Mouse (Mus musculus) embryonic facial prominence, embryonic 11.5 days (tissue): ENCODE data around the gene Cabin1. TPM values are rescaled to one million over a fixed set of nuclear protein-coding genes. Genes with fewer than 3 reads are reported as not detected.

Experiments
- ATAC-seq: fragments of 200-750 bp; cut with Nextera tagmentation; replicated peaks from 2 replicates; pipeline ENCODE4 v1.8.0; 2017; ENCODE audit warnings: low read depth; ENCODE audit not compliant: insufficient number of reproducible peaks, low FRiP score, low TSS enrichment
- DNase-seq: peaks from one replicate; pipeline ENCODE4 v3.0.0-alpha.2; 2015; ENCODE audit warnings: low spot score
- H3K27ac ChIP-seq: fragments of 300-500 bp; sonication (generic); replicated peaks from 2 replicates; pipeline ENCODE4 v1.5.1; 2014; ENCODE audit warnings: mild to moderate bottlenecking, low read depth, low read length, control low read depth
- H3K27me3 ChIP-seq: fragments of 300-500 bp; sonication (generic); 2 replicates; pipeline ENCODE4 v1.6.1; 2014; ENCODE audit warnings: mild to moderate bottlenecking, low read length, moderate library complexity, mixed read lengths; ENCODE audit not compliant: control insufficient read depth, insufficient read depth
- H3K36me3 ChIP-seq: fragments of 300-500 bp; sonication (generic); replicated peaks from 2 replicates; pipeline ENCODE4 v1.6.1; 2014; ENCODE audit warnings: low read depth, mild to moderate bottlenecking, low read length, moderate library complexity, mixed read lengths; ENCODE audit not compliant: control insufficient read depth, insufficient read depth
- H3K4me1 ChIP-seq: fragments of 300-500 bp; sonication (generic); 2 replicates; pipeline ENCODE4 v1.6.1; 2014; ENCODE audit warnings: low read length, mixed read lengths; ENCODE audit not compliant: control insufficient read depth, insufficient read depth
- H3K4me2 ChIP-seq: fragments of 300-500 bp; sonication (generic); 2 replicates; pipeline ENCODE4 v1.6.1; 2014; ENCODE audit warnings: low read depth, mild to moderate bottlenecking, control low read depth, low read length, moderate library complexity
- H3K4me3 ChIP-seq: fragments of 300-500 bp; sonication (generic); 2 replicates; pipeline ENCODE4 v1.5.1; 2014; ENCODE audit warnings: low read depth, low read length, control low read depth
- H3K9ac ChIP-seq: fragments of 300-500 bp; sonication (generic); replicated peaks from 2 replicates; pipeline ENCODE4 v1.6.1; 2014; ENCODE audit warnings: mild to moderate bottlenecking, control low read depth, low read length
- H3K9me3 ChIP-seq: fragments of 300-500 bp; sonication (generic); replicated peaks from 2 replicates; pipeline ENCODE4 v1.6.1; 2016; ENCODE audit warnings: mild to moderate bottlenecking, low read length, inconsistent platforms, mixed read lengths; ENCODE audit not compliant: control insufficient read depth
- WGBS: fragments of 180-500 bp; shearing (Covaris S2); extraction: QIAGEN DNeasy Blood & Tissue Kit; methylation state at CpG from one replicate; pipeline ENCODE4 v1.1.7; 2014; 5-methylcytosine and 5-hydroxymethylcytosine counted together
- polyA plus RNA-seq: library from polyadenylated mRNA; unstranded; fragments of >200 nt; fragmentation: Nextera tagmentation; extraction: Ambion mirVana; gene quantifications from 2 replicates; pipeline ENCODE4 v1.2.1, GENCODE M21; 2014

Gene Cabin1
- polyA plus RNA-seq, 1 experiment from 2014 or later, result 21.7 TPM

DNA sequence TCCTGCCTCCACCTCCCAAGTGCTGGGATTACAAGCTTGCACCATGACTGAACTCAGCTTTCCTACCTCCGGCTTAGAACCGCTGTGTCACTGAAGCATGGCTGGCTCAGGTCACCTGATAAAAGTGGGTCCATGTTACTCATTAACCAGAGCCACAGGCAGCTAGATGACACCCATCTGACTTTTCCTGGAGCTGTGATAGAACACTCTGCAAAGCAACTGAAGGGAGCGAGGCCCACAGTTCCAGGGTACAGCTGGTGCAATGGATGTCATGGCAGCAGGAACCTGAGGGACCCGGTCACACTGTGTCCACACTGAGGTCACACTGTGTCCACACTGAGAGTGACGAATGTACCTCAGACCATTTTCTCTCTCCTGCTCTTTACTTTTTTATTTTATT lies 25.7 kb upstream of the Cabin1 start:
- Histone ChIP-seq H3K27me3 (no peaks in the 10 kb centered on the region), H3K27ac (no peak overlapping the region), H3K4me2 (no peak overlapping the region), H3K36me3 (no peaks in the 10 kb centered on the region), H3K9me3 (no peaks in the 10 kb centered on the region), H3K4me1 (no peaks in the 10 kb centered on the region), H3K4me3 (no peak overlapping the region), H3K9ac (no peak overlapping the region)
- DNase-seq (no peak), ATAC-seq (no peak)
- WGBS, result 87% methylated on average over 5 of the region's 5 CpGs

DNA sequence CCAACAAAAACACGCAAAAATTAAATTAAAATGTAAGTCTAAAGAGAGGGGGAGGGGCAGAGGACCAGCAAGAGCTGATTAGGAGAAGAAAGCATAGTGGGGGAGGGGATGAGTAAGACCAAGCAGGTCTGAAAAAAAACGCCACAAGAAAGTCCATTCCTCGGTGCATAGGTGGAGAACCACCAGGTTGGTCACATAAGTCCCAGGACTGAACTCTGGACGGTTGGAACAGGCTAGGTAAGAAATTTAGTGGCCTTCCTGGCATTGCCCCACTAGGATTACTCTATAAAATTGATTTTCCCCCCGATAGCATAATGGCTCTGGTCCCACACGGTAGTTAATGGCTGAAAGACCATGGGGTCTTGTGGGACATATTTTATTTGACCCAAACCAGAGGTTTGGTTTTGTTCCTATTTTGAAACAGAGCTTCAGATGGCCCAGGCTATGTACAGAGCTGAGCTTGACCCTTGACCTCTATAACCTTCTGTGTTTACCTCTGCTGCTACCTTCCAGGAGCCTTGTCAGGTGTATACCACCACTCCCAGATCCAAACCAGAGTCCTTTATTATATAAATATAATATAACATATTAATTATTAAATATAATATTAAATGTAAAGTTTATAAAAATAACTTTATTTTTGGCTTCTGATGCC lies 25.1 kb upstream of the Cabin1 start:
- Histone ChIP-seq H3K27ac (no peak overlapping the region), H3K4me1 (no peaks in the 10 kb centered on the region), H3K4me2 (no peak overlapping the region), H3K27me3 (no peaks in the 10 kb centered on the region), H3K9ac (no peak overlapping the region), H3K4me3 (no peak overlapping the region), H3K36me3 (no peaks in the 10 kb centered on the region), H3K9me3 (no peaks in the 10 kb centered on the region)
- WGBS, result 78% methylated on average over 6 of the region's 6 CpGs
- no peak; the same call in 1 of the 2 replicates for ATAC-seq
- DNase-seq, result no peak

DNA sequence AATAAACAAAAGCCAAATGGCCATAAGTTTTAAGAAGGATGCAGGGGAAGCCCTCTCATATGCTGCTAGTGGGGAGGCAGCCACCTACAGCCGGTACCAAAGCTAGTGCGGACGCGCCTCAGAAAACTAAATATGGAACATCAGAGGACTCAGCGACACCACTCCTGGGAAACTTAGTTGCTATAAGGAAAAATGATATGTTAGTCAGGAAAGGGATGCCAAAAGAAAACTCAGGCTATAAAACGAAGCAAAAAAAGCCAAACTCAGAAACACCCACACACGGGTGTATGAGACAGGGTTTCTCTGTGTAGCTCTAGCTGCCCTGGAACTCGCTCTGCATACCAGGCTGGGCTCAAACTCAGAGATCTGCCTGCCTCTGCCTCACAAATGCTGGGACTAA lies 24.1 kb upstream of the Cabin1 start:
- WGBS, result 90% methylated on average over 8 of the region's 8 CpGs
- ATAC-seq, result no peak

DNA sequence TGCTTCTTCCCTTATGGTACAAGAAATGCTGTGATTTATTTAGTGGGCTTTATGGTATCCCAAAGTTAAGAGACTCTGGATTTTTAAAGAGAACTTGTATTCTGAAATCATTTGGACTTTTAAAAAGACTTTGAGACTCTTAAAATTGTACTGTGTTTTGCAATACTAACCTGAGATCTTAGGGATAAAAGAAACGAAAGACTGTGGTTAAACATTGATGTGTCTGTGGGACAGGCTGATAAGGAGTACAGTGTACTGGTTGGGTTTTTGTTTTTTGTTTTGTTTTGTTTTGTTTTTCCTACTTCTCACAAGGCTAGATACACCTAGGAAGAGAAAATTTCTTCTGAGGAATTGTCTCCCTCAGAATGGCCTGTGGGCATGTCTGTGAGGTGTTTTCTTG lies 21.3 kb upstream of the Cabin1 start:
- H3K4me1 ChIP-seq, result no peaks in the 10 kb centered on the region
- H3K36me3 ChIP-seq, result no peaks in the 10 kb centered on the region
- no peaks in the 10 kb centered on the region for H3K27me3 ChIP-seq
- no peak overlapping the region for H3K4me2 ChIP-seq
- H3K9me3 ChIP-seq, result no peaks in the 10 kb centered on the region
- no peak for ATAC-seq
- H3K9ac ChIP-seq, result no peak overlapping the region
- H3K27ac ChIP-seq, result no peak overlapping the region
- DNase-seq, result no peak
- 71% methylated on average over 1 of the region's 1 CpGs for WGBS
- no peak overlapping the region for H3K4me3 ChIP-seq

More for the DNA sequence above, 24.1 kb upstream of the Cabin1 start:
- no peak overlapping the region for H3K4me3 ChIP-seq
- no peak overlapping the region for H3K27ac ChIP-seq
- H3K27me3 ChIP-seq, result no peaks in the 10 kb centered on the region
- H3K36me3 ChIP-seq, result no peaks in the 10 kb centered on the region
- no peaks in the 10 kb centered on the region for H3K9me3 ChIP-seq
- no peak overlapping the region for H3K9ac ChIP-seq
- no peaks in the 10 kb centered on the region for H3K4me1 ChIP-seq
- no peak for DNase-seq
- H3K4me2 ChIP-seq, result no peak overlapping the region

DNA sequence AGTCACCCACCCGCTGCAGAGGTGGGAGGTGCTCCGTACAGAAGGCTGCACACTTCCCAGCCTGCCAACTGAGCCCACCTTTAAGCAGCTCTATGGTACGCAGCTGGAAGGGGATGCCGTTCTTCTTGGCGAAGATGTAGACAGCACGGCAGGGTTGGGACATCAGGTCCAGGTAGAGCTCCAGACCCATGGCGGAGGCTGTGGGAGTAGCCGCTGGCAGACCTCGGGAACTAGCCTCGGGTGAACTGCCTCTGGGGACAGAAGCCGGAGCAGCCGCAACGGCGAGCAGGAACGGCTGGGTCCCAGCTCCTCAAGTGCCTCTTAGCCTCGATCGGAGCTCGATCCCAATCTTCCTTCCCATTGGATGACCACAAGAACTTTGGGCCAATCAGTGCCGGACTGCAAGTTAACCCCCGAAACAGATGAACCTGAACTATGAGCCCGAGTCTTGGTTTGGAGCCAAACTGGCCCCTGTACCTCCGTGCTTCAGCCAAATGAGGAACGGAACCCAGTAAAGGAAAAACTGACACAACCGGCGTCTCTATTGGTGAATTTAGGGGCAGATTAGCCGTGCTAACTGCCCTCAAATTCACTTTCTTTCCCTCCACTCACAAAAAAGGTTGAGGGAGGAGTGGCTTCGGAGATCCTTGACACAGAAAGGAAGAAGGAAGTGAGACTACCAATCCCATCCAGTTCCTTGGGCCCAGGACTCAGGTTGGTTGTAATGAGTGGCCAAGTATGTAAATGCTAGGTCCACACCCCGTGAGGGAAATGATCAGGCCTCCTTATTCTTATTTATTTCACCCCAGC lies 16.8 kb upstream of the Cabin1 start, which contains the start of the genes Gm20441 and Gstt3:
Gm20441 (minus strand) TSS at position 186 of the 810 bp plus-strand sequence.
Gstt3 (minus strand) TSS at position 646 of the 810 bp plus-strand sequence.
- H3K4me2 ChIP-seq, result peak within 1 kb of the TSS; percentile 77
- H3K27me3 ChIP-seq, result peaks cover 5% of the 10 kb centered on the region; the same call in 1 of the 2 replicates
- H3K4me1 ChIP-seq, result no peaks in the 10 kb centered on the region
- H3K4me3 ChIP-seq, result peak within 1 kb of the TSS; percentile 35
- 2% methylated on average over 28 of the region's 28 CpGs for WGBS
- DNase-seq, result peak; percentile 79
- H3K9ac ChIP-seq, result peak within 1 kb of the TSS; percentile 46
- peak; percentile 81 for ATAC-seq
- H3K27ac ChIP-seq, result no peak within 1 kb of the TSS
- no peaks in the 10 kb centered on the region for H3K9me3 ChIP-seq
- H3K36me3 ChIP-seq, result no peaks in the 10 kb centered on the region

DNA sequence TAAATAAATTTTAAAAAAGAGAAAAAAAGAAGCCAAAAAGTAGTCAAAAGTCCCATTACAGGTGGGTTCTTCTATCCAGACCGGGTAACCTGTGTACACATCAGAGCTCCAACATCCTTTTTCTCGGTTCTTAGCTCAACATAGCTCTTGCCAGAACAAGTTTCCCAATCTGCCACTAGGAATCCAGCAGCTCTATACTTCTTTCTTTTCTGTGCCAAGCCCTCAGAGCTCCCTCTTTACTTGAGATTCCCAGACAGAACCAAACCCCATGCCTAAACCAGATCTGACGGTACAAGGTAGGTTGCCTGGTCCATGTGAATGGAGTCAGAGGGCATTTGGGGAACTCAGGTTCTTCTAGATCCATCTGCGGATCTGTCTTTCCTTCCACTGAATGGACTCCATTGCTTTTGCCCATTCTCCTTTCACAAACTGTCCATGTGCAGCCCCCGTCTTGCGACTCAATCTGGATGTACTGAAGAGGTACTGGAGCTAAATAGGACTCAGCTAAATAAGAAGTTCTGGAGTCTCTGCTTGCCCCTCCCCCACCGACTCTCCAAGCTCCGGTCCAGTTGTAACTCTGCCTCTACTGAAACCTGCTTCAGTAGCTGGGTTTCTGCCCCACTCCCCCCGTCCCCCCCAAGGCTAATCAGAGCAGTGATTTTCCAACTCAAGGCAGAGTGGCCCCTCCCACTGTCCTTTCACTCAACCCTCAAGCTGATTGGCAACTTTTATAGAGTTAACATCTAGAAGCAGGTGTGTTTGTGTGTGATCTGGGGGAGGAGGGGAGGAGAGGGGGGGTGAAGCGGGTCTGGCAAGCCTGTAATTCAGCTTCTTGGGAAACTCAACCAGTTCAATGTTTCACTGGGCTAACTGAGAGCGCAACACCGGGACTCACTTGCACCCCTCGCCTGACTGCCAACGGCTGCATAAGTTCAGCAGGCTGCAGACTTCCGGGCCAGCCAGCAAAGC lies 15.3 kb upstream of the Cabin1 start:
- DNase-seq, result peak; percentile 38
- no peak for ATAC-seq
- Histone ChIP-seq H3K9ac (no peak overlapping the region), H3K4me1 (no peaks in the 10 kb centered on the region), H3K4me3 (no peak overlapping the region), H3K27me3 (peaks cover 5% of the 10 kb centered on the region; the same call in 1 of the 2 replicates), H3K27ac (no peak overlapping the region), H3K4me2 (peak overlapping the region; percentile 22; the same call in 1 of the 2 replicates), H3K9me3 (no peaks in the 10 kb centered on the region), H3K36me3 (no peaks in the 10 kb centered on the region)
- WGBS, result 36% methylated on average over 15 of the region's 15 CpGs

DNA sequence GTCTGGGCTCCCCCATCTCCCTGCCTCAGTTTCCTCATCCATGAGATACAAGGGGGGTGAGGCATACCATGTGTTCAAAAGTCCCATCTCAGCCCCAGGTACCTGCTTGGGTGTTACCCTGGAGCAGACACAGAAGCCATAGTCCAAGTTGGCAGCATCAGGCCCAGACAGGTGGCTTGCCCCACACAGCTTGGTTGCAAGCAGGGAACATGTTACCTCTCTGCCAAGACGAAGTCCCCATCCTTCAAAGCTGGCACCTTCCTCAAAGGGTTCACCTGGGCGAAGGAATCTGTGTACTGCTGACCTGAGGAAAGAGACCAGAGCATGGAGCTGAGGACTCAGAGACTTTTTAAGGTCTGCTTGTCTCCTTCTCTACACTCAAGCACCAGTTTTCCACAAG lies 13.7 kb upstream of the Cabin1 start:
- H3K9ac ChIP-seq, result no peak overlapping the region
- H3K27ac ChIP-seq, result no peak overlapping the region
- ATAC-seq, result no peak
- no peak overlapping the region for H3K4me2 ChIP-seq
- H3K4me1 ChIP-seq, result no peaks in the 10 kb centered on the region
- no peaks in the 10 kb centered on the region for H3K36me3 ChIP-seq
- H3K27me3 ChIP-seq, result peaks cover 5% of the 10 kb centered on the region; the same call in 1 of the 2 replicates
- H3K4me3 ChIP-seq, result no peak overlapping the region
- H3K9me3 ChIP-seq, result no peaks in the 10 kb centered on the region
- no peak for DNase-seq
- WGBS, result 73% methylated on average over 2 of the region's 2 CpGs
